Mouse (Mus musculus) liver, embryonic 13.5 days (tissue): ENCODE measurements around the gene Lhx3. TPM values are rescaled to one million over a fixed set of nuclear protein-coding genes. Genes with fewer than 3 reads are reported as not detected.
A peak's percentile ranks its signal among the peaks of the same experiment; 100 is the strongest.

Experiments
- ATAC-seq: fragments of 200-750 bp; cut with Nextera tagmentation; 2 replicates; pipeline ENCODE4 v1.8.0; 2017; ENCODE audit warnings: low read depth, mild to moderate bottlenecking, moderate number of reproducible peaks, moderate library complexity
- DNase-seq: peaks from one replicate; pipeline ENCODE4 v3.0.0; 2022
- H3K27ac ChIP-seq: fragments of 300-500 bp; sonication (generic); 2 replicates; pipeline ENCODE4 v1.5.1; 2015; ENCODE audit warnings: moderate library complexity, mild to moderate bottlenecking, inconsistent platforms
- H3K27me3 ChIP-seq: fragments of 300-500 bp; sonication (generic); 2 replicates; pipeline ENCODE4 v1.6.1; 2015; ENCODE audit warnings: mild to moderate bottlenecking, inconsistent platforms
- H3K36me3 ChIP-seq: fragments of 300-500 bp; sonication (generic); 2 replicates; pipeline ENCODE4 v1.6.1; 2015; ENCODE audit warnings: mild to moderate bottlenecking, inconsistent platforms
- H3K4me1 ChIP-seq: fragments of 300-500 bp; sonication (generic); replicated peaks from 2 replicates; pipeline ENCODE4 v1.6.1; 2015; ENCODE audit warnings: inconsistent platforms
- H3K4me2 ChIP-seq: fragments of 300-500 bp; sonication (generic); 2 replicates; pipeline ENCODE4 v1.6.1; 2015; ENCODE audit warnings: inconsistent platforms, mild to moderate bottlenecking, moderate library complexity
- H3K4me3 ChIP-seq: fragments of 300-500 bp; sonication (generic); replicated peaks from 2 replicates; pipeline ENCODE4 v1.5.1; 2015; ENCODE audit warnings: mild to moderate bottlenecking, inconsistent platforms
- H3K9ac ChIP-seq: fragments of 300-500 bp; sonication (generic); 2 replicates; pipeline ENCODE4 v1.6.1; 2015; ENCODE audit warnings: mild to moderate bottlenecking, inconsistent platforms
- H3K9me3 ChIP-seq: fragments of 300-500 bp; sonication (generic); replicated peaks from 2 replicates; pipeline ENCODE4 v1.6.1; 2016; ENCODE audit warnings: inconsistent platforms
- WGBS: fragments of 180-500 bp; shearing (Covaris S2); methylation state at CpG from one replicate; pipeline ENCODE4 v1.1.7; 2015; ENCODE audit not compliant: insufficient replicate concordance; 5-methylcytosine and 5-hydroxymethylcytosine counted together
- polyA plus RNA-seq: library from polyadenylated mRNA; unstranded; fragments of >200 nt; fragmentation: Nextera tagmentation; extraction: Ambion mirVana; gene quantifications from 2 replicates; pipeline ENCODE4 v1.2.1, GENCODE M21; 2015

The Lhx3 gene
- polyA plus RNA-seq, 1 experiment from 2014 or later, result not detected

DNA sequence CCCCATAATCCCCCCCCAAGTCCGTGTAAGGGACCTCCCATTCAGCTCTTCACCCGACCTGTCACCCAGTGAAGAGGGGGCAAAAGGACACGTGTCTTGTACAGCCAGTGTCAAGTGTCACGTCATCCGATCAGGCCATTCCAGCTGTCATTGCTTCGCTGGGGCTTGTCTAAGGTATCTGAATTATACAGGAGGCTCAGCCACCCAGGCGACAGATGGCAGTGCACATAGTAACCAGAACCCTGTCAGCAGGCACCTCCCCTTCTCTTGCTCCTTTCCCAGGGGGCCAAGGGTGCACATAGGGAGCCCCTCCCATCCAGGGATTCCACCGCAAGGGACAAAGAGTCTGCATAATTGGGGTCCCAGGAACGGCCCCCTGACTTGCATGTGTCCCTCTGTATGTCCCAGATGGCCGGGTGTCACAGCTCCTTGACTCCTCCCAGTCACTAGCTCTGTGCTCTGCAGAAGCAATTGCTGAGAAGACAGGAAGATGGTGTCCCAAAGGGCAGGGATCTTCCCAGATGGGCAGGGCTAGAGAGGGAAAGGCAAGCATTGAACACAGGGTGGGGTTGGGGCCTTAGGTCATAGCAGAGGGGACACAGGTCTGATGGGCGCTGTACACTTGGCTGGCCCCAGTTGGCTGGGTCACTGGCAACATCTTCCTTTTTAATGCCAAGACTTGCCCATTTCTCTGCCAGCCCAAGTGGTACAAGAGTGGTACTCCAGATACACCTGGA, 39.1 kb downstream of the Lhx3 start:
- WGBS, result 41% methylated on average over 11 of the region's 11 CpGs
- no peaks in the 10 kb centered on the region for H3K36me3 ChIP-seq
- no peak overlapping the region for H3K27ac ChIP-seq
- ATAC-seq (no peak), DNase-seq (no peak)
- no peaks in the 10 kb centered on the region for H3K4me1 ChIP-seq
- peaks cover 54% of the 10 kb centered on the region for H3K27me3 ChIP-seq
- no peaks in the 10 kb centered on the region for H3K9me3 ChIP-seq
- H3K4me3 ChIP-seq, result no peak overlapping the region
- no peak overlapping the region for H3K9ac ChIP-seq
- H3K4me2 ChIP-seq, result no peak overlapping the region

DNA sequence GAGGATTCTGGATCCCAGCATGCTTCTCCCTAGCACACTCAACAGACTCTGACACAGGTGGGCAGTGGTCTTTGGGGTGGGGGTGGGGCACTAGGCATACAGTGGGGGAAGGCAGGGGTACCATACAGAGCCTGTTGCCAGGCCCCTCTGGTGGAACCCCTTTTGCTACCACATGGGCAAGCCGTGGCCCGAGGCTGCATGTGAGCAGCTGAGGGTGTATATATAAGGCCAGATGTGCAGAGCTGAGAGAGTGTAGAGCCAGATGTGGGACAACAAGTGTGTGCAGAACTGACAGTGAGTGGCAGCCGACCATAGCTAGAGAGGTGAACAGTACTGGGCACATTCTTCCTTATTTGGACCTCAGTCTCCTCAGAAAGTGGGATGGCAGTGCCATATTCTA, 41.2 kb downstream of the Lhx3 start:
- ATAC-seq (no peak), DNase-seq (no peak)
- peaks cover 36% of the 10 kb centered on the region for H3K27me3 ChIP-seq
- H3K9ac ChIP-seq, result no peak overlapping the region
- WGBS, result 70% methylated on average over 3 of the region's 3 CpGs
- no peaks in the 10 kb centered on the region for H3K9me3 ChIP-seq
- H3K4me3 ChIP-seq, result no peak overlapping the region
- H3K36me3 ChIP-seq, result no peaks in the 10 kb centered on the region
- no peak overlapping the region for H3K4me2 ChIP-seq
- peaks cover 7% of the 10 kb centered on the region for H3K4me1 ChIP-seq
- no peak overlapping the region for H3K27ac ChIP-seq

DNA sequence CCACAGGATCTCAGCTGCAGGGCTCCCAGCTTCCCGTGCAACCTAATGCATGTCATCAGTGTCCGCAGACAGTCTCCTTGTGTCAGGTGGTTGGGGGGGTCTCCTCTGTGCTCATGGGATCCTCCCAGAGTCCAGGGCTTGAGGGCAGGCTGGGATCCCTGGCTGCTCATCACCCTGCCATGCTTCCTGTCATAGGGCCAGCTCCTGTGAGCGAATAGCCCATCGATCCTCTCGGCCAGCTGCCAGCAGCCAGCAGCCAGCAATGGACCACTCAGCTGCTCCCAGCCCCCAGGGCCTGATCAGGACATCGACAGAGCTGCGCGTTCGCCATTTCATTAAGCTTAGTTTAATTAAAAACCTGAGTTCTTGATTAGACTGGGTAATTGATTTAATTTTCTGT, 50.0 kb downstream of the Lhx3 start:
- 82% methylated on average over 9 of the region's 9 CpGs for WGBS
- H3K36me3 ChIP-seq, result no peaks in the 10 kb centered on the region
- H3K9ac ChIP-seq, result no peak overlapping the region
- peaks cover 8% of the 10 kb centered on the region; the same call in 1 of the 2 replicates for H3K27me3 ChIP-seq
- H3K4me2 ChIP-seq, result no peak overlapping the region
- ATAC-seq (no peak), DNase-seq (no peak)
- no peak overlapping the region for H3K4me3 ChIP-seq
- H3K27ac ChIP-seq, result no peak overlapping the region
- no peaks in the 10 kb centered on the region for H3K9me3 ChIP-seq
- H3K4me1 ChIP-seq, result peaks cover 38% of the 10 kb centered on the region

DNA sequence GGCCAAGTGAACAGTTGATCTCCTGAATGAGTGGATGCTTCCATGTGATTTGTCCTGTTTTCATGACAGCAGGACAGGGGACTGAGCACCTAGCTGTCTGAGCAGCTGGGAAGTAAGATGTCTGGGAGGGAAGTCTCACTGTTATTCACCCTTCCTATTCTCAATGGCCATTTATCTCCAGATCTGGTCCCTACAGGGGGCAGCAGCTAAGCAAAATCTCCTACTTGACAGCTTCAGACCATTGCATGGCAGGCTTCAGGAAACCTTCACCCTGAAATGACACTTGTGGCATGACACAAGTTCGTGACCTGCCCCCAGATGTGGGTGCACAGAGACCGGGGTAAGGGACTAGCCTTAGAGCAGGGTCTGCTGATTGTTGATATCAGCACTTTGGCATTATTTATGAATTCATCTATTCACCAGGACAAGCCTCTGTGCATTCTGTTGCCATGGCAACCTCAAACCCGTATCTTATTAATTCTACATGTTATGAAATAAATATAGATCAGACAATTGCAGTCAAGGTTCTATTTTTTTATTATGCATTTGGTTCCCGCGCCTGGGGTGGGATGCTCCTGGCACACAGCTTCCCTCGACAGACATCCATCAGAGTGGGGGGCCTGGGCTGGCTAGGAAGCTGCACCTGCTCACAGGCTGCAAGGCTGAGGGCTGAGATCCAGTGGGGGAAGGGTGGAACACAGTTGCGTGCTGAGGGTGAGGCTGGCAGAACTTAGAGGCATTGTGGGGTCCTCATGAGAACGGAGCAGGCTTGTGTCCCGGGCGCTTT, 51.7 kb downstream of the Lhx3 start:
- Histone ChIP-seq H3K27ac (no peak overlapping the region), H3K9me3 (no peaks in the 10 kb centered on the region), H3K4me1 (peaks cover 41% of the 10 kb centered on the region), H3K9ac (no peak overlapping the region), H3K36me3 (no peaks in the 10 kb centered on the region), H3K4me3 (no peak overlapping the region), H3K4me2 (no peak overlapping the region), H3K27me3 (peaks cover 8% of the 10 kb centered on the region; the same call in 1 of the 2 replicates)
- DNase-seq (no peak), ATAC-seq (no peak)
- WGBS, result 73% methylated on average over 10 of the region's 10 CpGs

DNA sequence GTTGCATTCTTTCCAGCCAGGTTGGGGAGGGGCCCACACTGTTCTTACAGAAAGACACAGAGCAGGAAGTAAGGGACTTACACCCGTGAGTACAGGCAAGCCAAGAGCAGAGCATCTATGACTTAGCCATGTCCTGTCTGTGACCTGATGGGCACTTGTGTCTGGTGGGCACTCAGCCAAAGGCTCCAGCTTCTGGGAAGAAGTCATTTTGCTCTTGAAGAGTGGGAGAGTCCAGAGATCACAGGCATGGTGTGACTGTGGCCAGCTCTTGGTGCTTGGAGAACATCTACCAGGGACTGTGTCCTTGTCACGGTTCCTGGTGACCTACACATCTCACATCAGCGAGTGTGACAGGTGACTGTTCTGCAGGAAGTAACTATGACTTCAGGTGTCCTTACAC, 52.4 kb downstream of the Lhx3 start:
- no peak for ATAC-seq
- H3K27ac ChIP-seq, result no peak overlapping the region
- DNase-seq, result no peak
- no peak overlapping the region for H3K9ac ChIP-seq
- peaks cover 8% of the 10 kb centered on the region; the same call in 1 of the 2 replicates for H3K27me3 ChIP-seq
- H3K4me2 ChIP-seq, result no peak overlapping the region
- WGBS, result 33% methylated on average over 3 of the region's 3 CpGs
- no peaks in the 10 kb centered on the region for H3K36me3 ChIP-seq
- H3K9me3 ChIP-seq, result no peaks in the 10 kb centered on the region
- H3K4me1 ChIP-seq, result peaks cover 44% of the 10 kb centered on the region
- H3K4me3 ChIP-seq, result no peak overlapping the region

DNA sequence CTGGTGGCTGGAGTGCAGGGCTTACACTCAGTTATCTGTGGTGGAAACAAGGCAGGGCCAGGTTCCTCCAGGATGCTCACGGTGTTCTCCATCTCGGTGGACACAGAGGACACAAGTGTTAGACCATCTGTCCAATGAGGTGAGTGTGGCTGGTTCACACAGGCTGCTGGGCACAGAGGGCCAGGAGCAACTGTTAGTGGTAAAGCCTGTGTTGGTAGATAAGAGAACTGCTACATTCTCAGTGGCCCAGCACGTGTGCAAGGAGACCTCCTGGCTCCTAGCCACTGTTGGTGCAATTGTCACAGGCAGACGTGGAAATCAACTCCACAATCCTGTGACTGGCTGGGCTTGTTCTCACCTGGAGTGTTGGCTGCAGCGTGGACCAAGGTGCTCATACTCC, 53.5 kb downstream of the Lhx3 start:
- Histone ChIP-seq H3K4me3 (no peak overlapping the region), H3K9me3 (no peaks in the 10 kb centered on the region), H3K27ac (peak overlapping the region; percentile 47; the same call in 1 of the 2 replicates), H3K9ac (peak overlapping the region; percentile 17; the same call in 1 of the 2 replicates), H3K36me3 (no peaks in the 10 kb centered on the region; the same call in 1 of the 2 replicates), H3K4me1 (peaks cover 44% of the 10 kb centered on the region), H3K27me3 (peaks cover 8% of the 10 kb centered on the region; the same call in 1 of the 2 replicates), H3K4me2 (peak overlapping the region; percentile 19; the same call in 1 of the 2 replicates)
- ATAC-seq (peak; percentile 76), DNase-seq (peak; percentile 38)
- 18% methylated on average over 5 of the region's 5 CpGs for WGBS

DNA sequence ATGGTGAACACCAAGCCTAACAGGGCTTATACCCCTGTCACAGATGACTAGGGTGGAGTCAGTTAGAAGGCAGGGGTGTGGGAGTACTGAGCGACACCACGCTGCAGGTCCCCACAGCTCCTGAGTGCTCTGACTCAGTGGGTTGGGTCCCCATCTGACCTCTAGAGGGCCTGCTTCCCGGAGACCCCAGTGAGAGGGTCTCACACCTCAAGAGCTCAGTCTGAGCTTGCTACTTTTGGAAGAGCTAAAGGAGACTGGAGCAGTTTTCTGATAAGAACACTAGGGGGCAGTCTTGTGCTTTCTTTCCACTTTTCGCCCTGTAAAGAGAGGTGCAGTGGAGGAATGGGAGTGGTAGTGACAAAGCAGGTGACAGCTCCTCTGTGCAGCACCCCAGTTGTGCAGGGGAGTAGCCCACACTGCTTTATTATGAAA, 54.2 kb downstream of the Lhx3 start:
- Histone ChIP-seq H3K27me3 (peaks cover 8% of the 10 kb centered on the region; the same call in 1 of the 2 replicates), H3K27ac (no peak overlapping the region; the same call in 1 of the 2 replicates), H3K9ac (0 out of 2 replicates have a peak overlapping the region, but pooled peaks have one; percentile 17), H3K4me2 (no peak overlapping the region), H3K36me3 (no peaks in the 10 kb centered on the region; the same call in 1 of the 2 replicates), H3K9me3 (no peaks in the 10 kb centered on the region), H3K4me3 (no peak overlapping the region), H3K4me1 (peaks cover 44% of the 10 kb centered on the region)
- 15% methylated on average over 4 of the region's 4 CpGs for WGBS
- ATAC-seq (peak; percentile 77), DNase-seq (peak; percentile 46)

DNA sequence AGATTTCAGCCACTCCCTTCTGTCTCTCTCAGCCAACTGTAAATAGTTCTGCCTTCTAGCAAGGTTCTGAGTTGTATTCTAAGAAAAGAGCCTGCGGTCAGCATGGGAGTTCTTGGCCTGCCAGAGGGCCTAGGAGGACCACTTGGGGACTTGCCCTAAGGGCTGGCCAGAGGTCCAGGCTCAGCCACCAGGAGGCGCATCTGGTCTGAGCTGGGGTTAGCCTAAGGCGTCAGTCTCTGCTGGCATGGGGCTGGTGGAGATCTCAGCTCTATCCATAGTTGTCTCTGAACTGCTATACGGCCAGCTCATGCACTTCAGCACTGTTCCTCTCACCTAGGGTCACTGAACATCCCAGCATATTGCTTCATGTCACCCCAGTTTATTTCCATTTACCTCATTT, 54.8 kb downstream of the Lhx3 start:
- Histone ChIP-seq H3K4me2 (no peak overlapping the region), H3K27me3 (peaks cover 8% of the 10 kb centered on the region; the same call in 1 of the 2 replicates), H3K4me3 (no peak overlapping the region), H3K9ac (no peak overlapping the region), H3K27ac (no peak overlapping the region), H3K36me3 (no peaks in the 10 kb centered on the region; the same call in 1 of the 2 replicates), H3K4me1 (peaks cover 44% of the 10 kb centered on the region), H3K9me3 (no peaks in the 10 kb centered on the region)
- DNase-seq (no peak), ATAC-seq (no peak)
- WGBS, result 33% methylated on average over 4 of the region's 4 CpGs

Other genes with a start within 250 kb of the Lhx3 start
- 4.1 and 5.4 TPM in 2 replicates for gene Camsap1, start 225.0 kb downstream of the Lhx3 start, polyA plus RNA-seq
- 488 and 502 TPM in 2 replicates for gene Ubac1, start 186.5 kb downstream of the Lhx3 start, polyA plus RNA-seq
- gene Nacc2, start 85.1 kb downstream of the Lhx3 start, polyA plus RNA-seq, result 2.5 and 3.6 TPM in 2 replicates
- 5.7 and 7.7 TPM in 2 replicates for gene Qsox2, start 29.2 kb upstream of the Lhx3 start, polyA plus RNA-seq
- 0.02 and 0.03 TPM in 2 replicates for gene Ccdc187, start 86.3 kb upstream of the Lhx3 start, polyA plus RNA-seq
- gene Gpsm1, start 107.2 kb upstream of the Lhx3 start, polyA plus RNA-seq, result 3.4 TPM in 2 replicates
- 10.0 and 11.2 TPM in 2 replicates for gene Dnlz, start 143.8 kb upstream of the Lhx3 start, polyA plus RNA-seq
- gene Card9, start 152.6 kb upstream of the Lhx3 start, polyA plus RNA-seq, result 1.2 and 1.5 TPM in 2 replicates
- 10.5 and 12.6 TPM in 2 replicates for gene Snapc4, start 172.4 kb upstream of the Lhx3 start, polyA plus RNA-seq
- 47.6 and 52.4 TPM in 2 replicates for gene Entr1, start 181.0 kb upstream of the Lhx3 start, polyA plus RNA-seq
- gene Pmpca, start 181.1 kb upstream of the Lhx3 start, polyA plus RNA-seq, result 81.5 and 93.2 TPM in 2 replicates
- gene Inpp5e, start 200.9 kb upstream of the Lhx3 start, polyA plus RNA-seq, result 6.3 and 7.3 TPM in 2 replicates
- 6.9 and 8.5 TPM in 2 replicates for gene Sec16a, start 236.9 kb upstream of the Lhx3 start, polyA plus RNA-seq